Mouse (Mus musculus) liver, embryonic 14.5 days (tissue): Measurements from ENCODE around the gene Adamts18.

Experiments
- CTCF ChIP-seq: IDR thresholded peaks from 2 replicates; pipeline ENCODE4 v1.5.1; 2016; ENCODE audit warnings: antibody characterized with exemption, low read depth, control low read depth
- EP300 ChIP-seq: IDR thresholded peaks from 2 replicates; pipeline ENCODE4 v1.6.1; 2016; ENCODE audit warnings: antibody characterized with exemption, low read depth

DNA sequence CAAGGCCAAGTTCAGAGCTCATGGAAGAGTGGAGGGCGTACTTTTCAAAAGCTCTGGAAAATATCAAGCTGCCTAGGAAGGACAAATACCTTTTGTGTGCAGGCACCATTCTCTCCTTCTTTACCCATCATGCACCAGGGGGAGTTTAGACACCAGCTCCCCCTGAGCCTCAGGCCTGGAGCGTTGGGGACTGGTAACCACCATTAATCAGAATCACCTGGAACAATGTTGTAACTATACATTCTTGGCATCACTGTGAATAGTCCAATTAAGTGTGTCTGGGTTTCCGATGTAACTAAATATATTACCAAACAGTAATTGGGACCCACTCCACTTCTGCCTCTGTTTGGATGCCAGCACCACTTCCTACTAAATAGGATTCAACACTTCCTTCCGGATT, 5.2 kb upstream of the Adamts18 start:
- TF ChIP-seq EP300 (no peak), CTCF (no peak)
